Mouse (Mus musculus): ENCODE data around the gene Spef1. TPM values are rescaled to one million over a fixed set of nuclear protein-coding genes. Genes with fewer than 3 reads are reported as not detected.

The Spef1 gene
- total and polyA plus RNA-seq, 3 experiments, result 0.75 to 5.6 (median 1.4) TPM

DNA sequence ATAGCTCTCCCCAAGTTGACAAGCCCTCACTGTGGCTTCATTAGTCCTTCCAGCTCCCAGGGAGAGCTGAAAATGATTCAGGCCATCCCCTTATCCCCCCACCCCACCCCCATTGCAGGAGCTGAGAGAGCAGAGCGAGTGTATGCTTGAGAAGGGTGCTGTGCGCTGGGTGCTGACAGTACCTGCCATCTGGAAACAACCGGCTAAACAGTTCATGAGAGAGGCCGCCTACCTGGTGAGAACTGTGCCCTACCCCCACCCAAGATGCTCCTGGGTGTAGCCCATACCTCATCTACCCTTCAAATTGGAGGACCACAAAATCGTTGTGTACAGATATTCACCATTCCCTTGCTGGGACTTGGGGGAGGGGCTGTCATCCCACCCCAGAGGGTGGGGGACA lies 47.8 kb downstream of the Spef1 start:
- Histone ChIP-seq H3K4me3 (ENCODE audit: low read depth, low read length) (no peak overlapping the region), H3K27me3 (ENCODE audit: insufficient read depth, low read length) (no peaks in the 10 kb centered on the region), H3K36me3 (replicated peaks) (peaks cover 31% of the 10 kb centered on the region), H3K9me3 (replicated peaks) (no peaks in the 10 kb centered on the region), H3K4me1 (ENCODE audit: insufficient read depth, low read depth, low read length) (peaks cover 58% of the 10 kb centered on the region)
- DNase-seq (ENCODE audit: low spot score) (no peak), ATAC-seq (ENCODE audit: extremely low read depth, insufficient number of reproducible peaks, low FRiP score, poor library complexity, severe bottlenecking) (no peak)
- no peak for TF ChIP-seq GATA2 (IDR thresholded peaks at IDR 0.05; ENCODE audit: borderline replicate concordance, low read depth, low read length)
- no peak for TF ChIP-seq GATA1 (IDR thresholded peaks at IDR 0.05; ENCODE audit: borderline replicate concordance, low read length)
- TF ChIP-seq TAL1 (conservative IDR thresholded peaks at IDR 0.05; ENCODE audit: low read depth, low read length), result no peak
- no peak for TF ChIP-seq CTCF (IDR thresholded peaks at IDR 0.05; ENCODE audit: low read depth, low read length)
- no peak for TF ChIP-seq POLR2AphosphoS5 (IDR thresholded peaks at IDR 0.05; ENCODE audit: insufficient replicate concordance, low read depth, low read length)

DNA sequence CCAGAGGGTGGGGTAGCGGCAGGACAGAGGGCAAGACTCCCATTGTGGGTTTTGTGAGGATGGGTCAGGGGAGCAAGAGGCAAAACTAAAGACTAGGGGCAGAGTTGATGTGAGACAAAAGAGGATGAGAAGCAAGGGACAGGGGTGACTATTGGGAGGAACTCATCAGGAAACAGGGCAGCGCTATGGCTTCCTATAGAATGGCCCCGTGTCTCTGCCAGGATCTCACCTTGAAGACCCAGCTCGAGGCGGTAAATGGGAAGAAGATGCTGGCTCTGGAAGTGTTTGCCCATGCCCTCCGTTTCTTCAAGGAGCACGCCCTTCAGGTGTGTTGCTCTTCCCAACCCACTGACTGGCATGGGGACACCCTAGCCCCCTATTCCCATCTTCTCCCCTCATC lies 48.3 kb downstream of the Spef1 start:
- DNase-seq (ENCODE audit: low spot score) (no peak), ATAC-seq (ENCODE audit: extremely low read depth, insufficient number of reproducible peaks, low FRiP score, poor library complexity, severe bottlenecking) (no peak)
- no peaks in the 10 kb centered on the region for H3K27me3 ChIP-seq (ENCODE audit: insufficient read depth, low read length)
- TF ChIP-seq POLR2AphosphoS5 (IDR thresholded peaks at IDR 0.05; ENCODE audit: insufficient replicate concordance, low read depth, low read length) (no peak), CTCF (IDR thresholded peaks at IDR 0.05; ENCODE audit: low read depth, low read length) (no peak), GATA2 (IDR thresholded peaks at IDR 0.05; ENCODE audit: borderline replicate concordance, low read depth, low read length) (no peak)
- peaks cover 61% of the 10 kb centered on the region for H3K4me1 ChIP-seq (ENCODE audit: insufficient read depth, low read depth, low read length)
- peaks cover 27% of the 10 kb centered on the region for H3K36me3 ChIP-seq (replicated peaks)
- no peak overlapping the region for H3K4me3 ChIP-seq (ENCODE audit: low read depth, low read length)
- H3K9me3 ChIP-seq (replicated peaks), result no peaks in the 10 kb centered on the region

DNA sequence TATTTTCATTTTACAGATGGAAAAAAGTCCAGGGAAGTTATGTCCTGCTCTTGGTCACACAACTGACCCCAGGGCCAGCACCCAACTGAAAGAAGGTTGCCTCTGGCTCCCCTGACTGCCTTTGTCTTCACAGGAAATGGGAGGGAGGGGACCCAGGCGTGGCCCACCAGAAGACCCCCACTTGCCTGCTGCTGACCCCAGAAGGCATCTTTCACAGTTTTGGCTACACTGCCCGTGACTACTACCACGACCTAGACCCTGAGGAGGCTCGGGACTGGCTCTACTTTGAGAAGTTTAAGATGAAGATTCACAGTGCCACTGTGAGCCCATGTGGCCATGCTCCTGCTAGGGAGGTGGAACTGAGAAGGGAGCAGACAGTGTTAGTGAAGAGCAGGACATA lies 48.8 kb downstream of the Spef1 start:
- Histone ChIP-seq H3K9me3 (replicated peaks) (no peaks in the 10 kb centered on the region), H3K4me1 (ENCODE audit: insufficient read depth, low read depth, low read length) (peaks cover 59% of the 10 kb centered on the region), H3K36me3 (replicated peaks) (peaks cover 22% of the 10 kb centered on the region), H3K27me3 (ENCODE audit: insufficient read depth, low read length) (no peaks in the 10 kb centered on the region), H3K4me3 (ENCODE audit: low read depth, low read length) (no peak overlapping the region)
- ATAC-seq (ENCODE audit: extremely low read depth, insufficient number of reproducible peaks, low FRiP score, poor library complexity, severe bottlenecking) (no peak), DNase-seq (ENCODE audit: low spot score) (no peak)
- TF ChIP-seq POLR2AphosphoS5 (IDR thresholded peaks at IDR 0.05; ENCODE audit: insufficient replicate concordance, low read depth, low read length), result no peak
- no peak for TF ChIP-seq GATA2 (IDR thresholded peaks at IDR 0.05; ENCODE audit: borderline replicate concordance, low read depth, low read length)
- no peak for TF ChIP-seq GATA1 (IDR thresholded peaks at IDR 0.05; ENCODE audit: borderline replicate concordance, low read length)
- TF ChIP-seq TAL1 (conservative IDR thresholded peaks at IDR 0.05; ENCODE audit: low read depth, low read length), result no peak
- TF ChIP-seq CTCF (IDR thresholded peaks at IDR 0.05; ENCODE audit: low read depth, low read length), result no peak

DNA sequence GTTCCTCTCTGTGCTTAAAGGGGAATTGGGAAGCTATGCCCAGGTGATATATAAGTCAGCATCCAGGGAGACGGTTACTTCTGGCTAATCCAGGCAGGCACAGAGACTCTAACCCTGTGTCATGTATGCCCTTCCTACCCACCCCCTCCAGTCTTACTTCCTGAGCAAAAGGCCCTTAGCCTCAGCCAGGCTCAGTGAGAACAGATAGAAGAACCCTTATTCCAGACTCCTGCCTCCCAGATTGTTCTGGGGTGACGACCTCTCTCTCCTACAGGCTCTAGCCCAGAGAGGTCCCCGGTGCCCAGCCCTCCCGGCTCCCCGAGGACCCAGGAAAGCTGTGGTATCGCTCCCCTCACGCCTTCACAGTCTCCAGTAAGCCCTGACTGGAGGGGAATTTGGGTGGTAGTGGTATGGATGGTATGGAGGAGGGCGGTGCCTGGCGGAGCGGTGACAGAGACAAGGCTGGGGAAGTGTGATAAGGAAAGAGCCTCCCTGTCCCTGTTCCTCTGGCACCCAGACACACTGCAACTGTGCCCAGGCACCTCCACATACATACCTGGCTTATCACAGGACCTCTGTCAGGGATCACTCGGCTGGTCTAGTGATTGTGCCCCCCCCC lies 51.5 kb downstream of the Spef1 start:
- H3K4me1 ChIP-seq (ENCODE audit: insufficient read depth, low read depth, low read length), result peaks cover 49% of the 10 kb centered on the region
- peak; percentile 91 for ATAC-seq (ENCODE audit: extremely low read depth, insufficient number of reproducible peaks, low FRiP score, poor library complexity, severe bottlenecking)
- peak overlapping the region; percentile 28; the same call in 1 of the 2 replicates for H3K4me3 ChIP-seq (ENCODE audit: low read depth, low read length)
- no peaks in the 10 kb centered on the region for H3K27me3 ChIP-seq (ENCODE audit: insufficient read depth, low read length)
- peak; percentile 76 for DNase-seq (ENCODE audit: low spot score)
- H3K36me3 ChIP-seq (replicated peaks), result peaks cover 6% of the 10 kb centered on the region
- no peak for TF ChIP-seq CTCF (IDR thresholded peaks at IDR 0.05; ENCODE audit: low read depth, low read length)
- TF ChIP-seq TAL1 (conservative IDR thresholded peaks at IDR 0.05; ENCODE audit: low read depth, low read length), result peak; percentile 72
- no peak for TF ChIP-seq GATA1 (IDR thresholded peaks at IDR 0.05; ENCODE audit: borderline replicate concordance, low read length)
- TF ChIP-seq GATA2 (IDR thresholded peaks at IDR 0.05; ENCODE audit: borderline replicate concordance, low read depth, low read length), result no peak
- no peak for TF ChIP-seq POLR2AphosphoS5 (IDR thresholded peaks at IDR 0.05; ENCODE audit: insufficient replicate concordance, low read depth, low read length)
- H3K9me3 ChIP-seq (replicated peaks), result no peaks in the 10 kb centered on the region

DNA sequence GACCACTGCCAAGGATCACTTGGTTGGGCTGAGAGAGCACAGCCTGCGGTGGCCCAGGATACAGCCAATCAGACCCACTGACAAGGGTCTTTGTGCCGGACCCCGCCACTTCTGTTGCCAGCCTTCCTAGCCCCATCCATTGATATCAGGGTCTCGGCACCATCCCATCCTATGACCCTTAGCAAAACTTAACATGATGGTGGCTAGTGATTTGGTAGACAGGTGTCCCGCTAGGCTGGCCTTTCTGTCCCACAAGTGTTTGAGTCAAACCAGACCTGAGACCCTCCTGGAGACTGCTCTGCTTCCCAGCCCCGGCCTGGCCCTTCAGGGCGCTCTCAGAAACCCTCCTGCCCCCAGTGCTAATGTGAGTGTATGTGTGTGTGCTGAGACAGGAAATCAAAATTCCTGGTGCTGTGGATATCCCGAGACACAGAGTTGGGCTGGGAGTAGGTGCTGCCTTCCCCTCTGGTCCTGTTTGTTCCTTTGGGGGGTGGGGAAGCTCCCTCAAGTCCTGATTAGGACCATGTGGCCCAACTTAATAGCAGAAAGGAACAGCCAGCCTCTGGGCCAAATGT lies 52.2 kb downstream of the Spef1 start:
- H3K4me3 ChIP-seq (ENCODE audit: low read depth, low read length), result no peak overlapping the region
- H3K9me3 ChIP-seq (replicated peaks), result no peaks in the 10 kb centered on the region
- TF ChIP-seq GATA1 (IDR thresholded peaks at IDR 0.05; ENCODE audit: borderline replicate concordance, low read length) (no peak), GATA2 (IDR thresholded peaks at IDR 0.05; ENCODE audit: borderline replicate concordance, low read depth, low read length) (no peak), CTCF (IDR thresholded peaks at IDR 0.05; ENCODE audit: low read depth, low read length) (no peak), POLR2AphosphoS5 (IDR thresholded peaks at IDR 0.05; ENCODE audit: insufficient replicate concordance, low read depth, low read length) (no peak), TAL1 (conservative IDR thresholded peaks at IDR 0.05; ENCODE audit: low read depth, low read length) (no peak)
- ATAC-seq (ENCODE audit: extremely low read depth, insufficient number of reproducible peaks, low FRiP score, poor library complexity, severe bottlenecking) (no peak), DNase-seq (ENCODE audit: low spot score) (no peak)
- H3K36me3 ChIP-seq (replicated peaks), result peaks cover 5% of the 10 kb centered on the region
- peaks cover 48% of the 10 kb centered on the region for H3K4me1 ChIP-seq (ENCODE audit: insufficient read depth, low read depth, low read length)
- H3K27me3 ChIP-seq (ENCODE audit: insufficient read depth, low read length), result no peaks in the 10 kb centered on the region

DNA sequence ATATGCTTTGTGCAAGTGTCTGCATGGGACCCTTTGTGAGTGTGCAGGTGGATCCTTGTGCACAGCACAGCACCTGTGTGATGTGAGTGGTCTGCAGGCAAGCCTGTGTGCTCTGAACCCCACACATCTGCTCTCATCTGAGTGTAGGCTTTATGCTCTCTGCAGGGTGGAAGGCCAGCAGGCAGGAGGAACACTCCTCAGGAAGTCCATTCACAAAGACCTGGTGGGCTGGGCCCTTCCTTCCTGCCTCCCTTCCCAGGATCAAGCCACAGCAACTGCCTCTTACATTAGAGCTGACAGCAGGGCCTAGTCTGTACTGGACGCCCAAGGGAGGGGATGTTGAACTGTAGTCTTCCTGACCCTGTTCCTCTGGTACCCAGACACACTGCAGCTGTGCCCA lies 52.7 kb downstream of the Spef1 start:
- H3K4me3 ChIP-seq (ENCODE audit: low read depth, low read length), result no peak overlapping the region
- no peak for TF ChIP-seq GATA2 (IDR thresholded peaks at IDR 0.05; ENCODE audit: borderline replicate concordance, low read depth, low read length)
- no peak for TF ChIP-seq TAL1 (conservative IDR thresholded peaks at IDR 0.05; ENCODE audit: low read depth, low read length)
- TF ChIP-seq CTCF (IDR thresholded peaks at IDR 0.05; ENCODE audit: low read depth, low read length), result no peak
- TF ChIP-seq POLR2AphosphoS5 (IDR thresholded peaks at IDR 0.05; ENCODE audit: insufficient replicate concordance, low read depth, low read length), result no peak
- TF ChIP-seq GATA1 (IDR thresholded peaks at IDR 0.05; ENCODE audit: borderline replicate concordance, low read length), result no peak

More for the DNA sequence above, 52.7 kb downstream of the Spef1 start:
- Histone ChIP-seq H3K27me3 (ENCODE audit: insufficient read depth, low read length) (no peaks in the 10 kb centered on the region), H3K4me1 (ENCODE audit: insufficient read depth, low read depth, low read length) (peaks cover 53% of the 10 kb centered on the region), H3K9me3 (replicated peaks) (no peaks in the 10 kb centered on the region), H3K36me3 (replicated peaks) (peaks cover 5% of the 10 kb centered on the region)
- DNase-seq (ENCODE audit: low spot score) (no peak), ATAC-seq (ENCODE audit: extremely low read depth, insufficient number of reproducible peaks, low FRiP score, poor library complexity, severe bottlenecking) (no peak)

Measured in G1E (cell line).